Mouse (Mus musculus) liver, embryonic 14.5 days (tissue): ENCODE results near the gene Esrrg. TPM values are rescaled to one million over a fixed set of nuclear protein-coding genes. Genes with fewer than 3 reads are reported as not detected.

ENCODE experiments used
- ATAC-seq: fragments of 200-750 bp; cut with Nextera tagmentation; 2 replicates; pipeline ENCODE4 v1.8.0; 2017; ENCODE audit warnings: moderate number of reproducible peaks, mild to moderate bottlenecking, moderate library complexity; ENCODE audit not compliant: insufficient read depth
- DNase-seq, 3 experiments: peaks; one replicate each; pipeline ENCODE4 v3.0.0-alpha.2; 2012 to 2013; ENCODE audit warnings: low read depth in 3 of 3, low spot score in 3 of 3
- H3K27ac ChIP-seq: fragments of 300-500 bp; sonication (generic); 2 replicates; pipeline ENCODE4 v1.5.1; 2014; ENCODE audit warnings: moderate library complexity, mild to moderate bottlenecking, control low read depth, inconsistent platforms
- H3K27me3 ChIP-seq: fragments of 300-500 bp; sonication (generic); 2 replicates; pipeline ENCODE4 v1.6.1; 2014; ENCODE audit warnings: mild to moderate bottlenecking, low read length, moderate library complexity; ENCODE audit not compliant: control insufficient read depth, insufficient read depth
- H3K36me3 ChIP-seq: fragments of 300-500 bp; sonication (generic); replicated peaks from 2 replicates; pipeline ENCODE4 v1.6.1; 2014; ENCODE audit warnings: low read depth; ENCODE audit not compliant: control insufficient read depth, insufficient read depth
- H3K4me1 ChIP-seq, 2 experiments: fragments of 200-500 bp in 1 of 2; fragments of 300-500 bp in 1 of 2; sonication (generic) in 1 of 2; replicated peaks; 2 replicates each; pipeline ENCODE4 v1.6.1; 2012 to 2014; ENCODE audit warnings: antibody characterized with exemption in 1 of 2, inconsistent platforms in 1 of 2, low read length in 1 of 2; ENCODE audit not compliant: control insufficient read depth in 2 of 2, insufficient read depth in 2 of 2
- H3K4me2 ChIP-seq: fragments of 300-500 bp; sonication (generic); 2 replicates; pipeline ENCODE4 v1.6.1; 2014; ENCODE audit warnings: low read depth, mild to moderate bottlenecking, control low read depth, moderate library complexity
- H3K4me3 ChIP-seq, 2 experiments: fragments of 200-500 bp in 1 of 2; fragments of 300-500 bp in 1 of 2; sonication (generic) in 1 of 2; 2 replicates each; pipeline ENCODE4 v1.5.1; 2012 to 2014; ENCODE audit warnings: low read depth in 2 of 2, low read length in 2 of 2, mild to moderate bottlenecking in 2 of 2, control low read depth in 1 of 2, inconsistent platforms in 1 of 2, moderate library complexity in 1 of 2; ENCODE audit not compliant: insufficient read depth in 1 of 2
- H3K9ac ChIP-seq: fragments of 300-500 bp; sonication (generic); replicated peaks from 2 replicates; pipeline ENCODE4 v1.6.1; 2014; ENCODE audit warnings: mild to moderate bottlenecking, control low read depth, moderate library complexity
- H3K9me3 ChIP-seq: fragments of 300-500 bp; sonication (generic); 2 replicates; pipeline ENCODE4 v1.6.1; 2016; ENCODE audit warnings: low read length, mixed read lengths; ENCODE audit not compliant: control insufficient read depth
- CTCF ChIP-seq: IDR thresholded peaks from 2 replicates; pipeline ENCODE4 v1.5.1; 2016; ENCODE audit warnings: antibody characterized with exemption, low read depth, control low read depth
- EP300 ChIP-seq: IDR thresholded peaks from 2 replicates; pipeline ENCODE4 v1.6.1; 2016; ENCODE audit warnings: antibody characterized with exemption, low read depth
- WGBS: fragments of 180-500 bp; shearing (Covaris S2); extraction: QIAGEN DNeasy Blood & Tissue Kit; methylation state at CpG from one replicate; pipeline ENCODE4 v1.1.7; 2014; ENCODE audit not compliant: insufficient replicate concordance; 5-methylcytosine and 5-hydroxymethylcytosine counted together
- polyA plus RNA-seq, 2 experiments: library from polyadenylated mRNA; depleted of rRNA in 1 of 2; stranded (reverse) in 1 of 2; unstranded in 1 of 2; fragments of >200 nt; fragmentation: Nextera tagmentation in 1 of 2; extraction: Ambion mirVana in 1 of 2; gene quantifications; 2 replicates each; pipeline versions ENCODE4 v1.2.1 to v1.2.3; 2012 to 2014

Gene Esrrg
- polyA plus RNA-seq, 2 experiments: 0.03 TPM

- Histone ChIP-seq H3K4me3 (no peak overlapping the region), H3K4me1 (no peaks in the 10 kb centered on the region), H3K27ac (no peak overlapping the region), H3K36me3 (no peaks in the 10 kb centered on the region), H3K27me3 (no peaks in the 10 kb centered on the region), H3K9ac (no peak overlapping the region), H3K9me3 (no peaks in the 10 kb centered on the region), H3K4me2 (no peak overlapping the region)
- no peak for DNase-seq
- WGBS: 31% methylated on average over 3 of the region's 3 CpGs
- TF ChIP-seq EP300 (no peak), CTCF (no peak)
- no peak for ATAC-seq
Measured at GRCm38 (mm10) chr1:187907871-187908270, 299.3 kb downstream of the Esrrg start.

GRCm38 (mm10) chr1:187910718-187911117 is 302.1 kb downstream of the Esrrg start:
- no peak overlapping the region for H3K27ac ChIP-seq
- no peak for TF ChIP-seq EP300
- TF ChIP-seq CTCF: no peak
- H3K4me1 ChIP-seq: no peaks in the 10 kb centered on the region
- WGBS: 63% methylated on average over 7 of the region's 7 CpGs
- H3K36me3 ChIP-seq: no peaks in the 10 kb centered on the region
- ATAC-seq: no peak
- no peak for DNase-seq
- no peaks in the 10 kb centered on the region for H3K9me3 ChIP-seq
- H3K27me3 ChIP-seq: no peaks in the 10 kb centered on the region
- no peak overlapping the region for H3K9ac ChIP-seq
- H3K4me3 ChIP-seq: no peak overlapping the region
- H3K4me2 ChIP-seq: no peak overlapping the region

- Histone ChIP-seq H3K9ac (no peak overlapping the region), H3K9me3 (no peaks in the 10 kb centered on the region), H3K27me3 (no peaks in the 10 kb centered on the region), H3K4me1 (no peaks in the 10 kb centered on the region), H3K4me2 (no peak overlapping the region), H3K4me3 (no peak overlapping the region), H3K36me3 (no peaks in the 10 kb centered on the region), H3K27ac (no peak overlapping the region)
- ATAC-seq (no peak), DNase-seq (no peak)
- no peak for TF ChIP-seq CTCF
- no peak for TF ChIP-seq EP300
- WGBS: 54% methylated on average over 6 of the region's 6 CpGs
Measured at GRCm38 (mm10) chr1:187911201-187911600, 302.6 kb downstream of the Esrrg start.

GRCm38 (mm10) chr1:187918303-187918702 is 309.7 kb downstream of the Esrrg start:
- whole genome bisulfite sequencing: 73% methylated on average over 6 of the region's 6 CpGs
- no peaks in the 10 kb centered on the region for H3K9me3 ChIP-seq
- H3K36me3 ChIP-seq: no peaks in the 10 kb centered on the region
- ATAC-seq (no peak), DNase-seq (no peak)
- H3K27me3 ChIP-seq: no peaks in the 10 kb centered on the region
- no peak overlapping the region for H3K9ac ChIP-seq
- no peak overlapping the region for H3K4me3 ChIP-seq
- TF ChIP-seq CTCF (no peak), EP300 (no peak)
- H3K27ac ChIP-seq: no peak overlapping the region
- no peaks in the 10 kb centered on the region for H3K4me1 ChIP-seq
- H3K4me2 ChIP-seq: no peak overlapping the region

- no peak for DNase-seq
- no peak for TF ChIP-seq CTCF
- TF ChIP-seq EP300: no peak
- Histone ChIP-seq H3K9ac (no peak overlapping the region), H3K4me2 (no peak overlapping the region), H3K36me3 (no peaks in the 10 kb centered on the region), H3K4me1 (no peaks in the 10 kb centered on the region), H3K27me3 (no peaks in the 10 kb centered on the region), H3K9me3 (no peaks in the 10 kb centered on the region), H3K27ac (no peak overlapping the region), H3K4me3 (no peak overlapping the region)
- no peak for ATAC-seq
- 76% methylated on average over 4 of the region's 4 CpGs for WGBS
Measured at GRCm38 (mm10) chr1:187918939-187919338, 310.3 kb downstream of the Esrrg start.
